Mouse (Mus musculus) leukemia stem cell, adult 10-12 weeks (primary cell): Measurements from ENCODE around the gene Olfr146. TPM values are rescaled to one million over a fixed set of nuclear protein-coding genes. Genes with fewer than 3 reads are reported as not detected.

Experiments used
- polyA plus RNA-seq: library from polyadenylated mRNA; stranded (reverse); fragments of >175 nt; gene quantifications from 2 replicates; pipeline ENCODE4 v1.2.3, GENCODE M21; 2012; ENCODE audit warnings: low replicate concordance

Gene Olfr146
- polyA plus RNA-seq: not detected in 2 replicates

GRCm38 (mm10) chr9:39023277-39023676 is at the start of gene Olfr146:
Gene Olfr146 (minus strand): TSS chr9:39023377.

GRCm38 (mm10) chr9:39064851-39065250 is 41.7 kb upstream of the Olfr146 start, which contains the start of gene Olfr937:
Gene Olfr937 (minus strand): TSS chr9:39064951.

GRCm38 (mm10) chr9:38999583-38999982 is 23.6 kb downstream of the Olfr146 start, which contains the start of gene Olfr935:
Gene Olfr935 (minus strand): TSS chr9:38999683.

GRCm38 (mm10) chr9:38988215-38988614 is 35.0 kb downstream of the Olfr146 start, which contains the start of gene Olfr934:
Gene Olfr934 (minus strand): TSS chr9:38988315.

GRCm38 (mm10) chr9:38972013-38972412 is 51.2 kb downstream of the Olfr146 start, which contains the start of gene Olfr933:
Gene Olfr933 (plus strand): TSS chr9:38972313.

Other genes with a start within 250 kb of the Olfr146 start
- gene Olfr922, start 208.8 kb downstream of the Olfr146 start, polyA plus RNA-seq: 0.05 TPM in 1 of 2 replicates, not detected in the other
- not detected in 2 replicates for gene Olfr923, start 196.8 kb downstream of the Olfr146 start, polyA plus RNA-seq
- not detected in 2 replicates for gene Olfr924, start 178.9 kb downstream of the Olfr146 start, polyA plus RNA-seq
- not detected in 2 replicates for gene Olfr26, start 168.3 kb downstream of the Olfr146 start, polyA plus RNA-seq
- not detected in 2 replicates for gene Olfr926, start 146.3 kb downstream of the Olfr146 start, polyA plus RNA-seq
- gene Olfr930, start 93.6 kb downstream of the Olfr146 start, polyA plus RNA-seq: not detected in 2 replicates
- not detected in 2 replicates for gene Olfr933, start 51.1 kb downstream of the Olfr146 start, polyA plus RNA-seq
- gene Olfr934, start 35.1 kb downstream of the Olfr146 start, polyA plus RNA-seq: not detected in 2 replicates
- not detected in 2 replicates for gene Olfr935, start 23.7 kb downstream of the Olfr146 start, polyA plus RNA-seq
- not detected in 2 replicates for gene Olfr937, start 41.6 kb upstream of the Olfr146 start, polyA plus RNA-seq
- not detected in 2 replicates for gene Olfr938, start 55.5 kb upstream of the Olfr146 start, polyA plus RNA-seq
- gene Olfr27, start 104.8 kb upstream of the Olfr146 start, polyA plus RNA-seq: not detected in 2 replicates
- gene Olfr943, start 142.9 kb upstream of the Olfr146 start, polyA plus RNA-seq: 0.06 TPM in 1 of 2 replicates, not detected in the other
- gene Olfr944, start 178.5 kb upstream of the Olfr146 start, polyA plus RNA-seq: not detected in 2 replicates
- not detected in 2 replicates for gene Olfr1537, start 226.6 kb upstream of the Olfr146 start, polyA plus RNA-seq